Mouse (Mus musculus) liver, postnatal 0 days (tissue): Measurements from ENCODE around the gene Pax8.

ENCODE experiments used
- CTCF ChIP-seq: sonication (generic); IDR thresholded peaks from 2 replicates; pipeline ENCODE4 v1.5.1; 2016; ENCODE audit warnings: antibody characterized with exemption, low read depth
- EP300 ChIP-seq: IDR thresholded peaks from 2 replicates; pipeline ENCODE4 v1.6.1; 2016; ENCODE audit warnings: antibody characterized with exemption, low read depth, mild to moderate bottlenecking

DNA sequence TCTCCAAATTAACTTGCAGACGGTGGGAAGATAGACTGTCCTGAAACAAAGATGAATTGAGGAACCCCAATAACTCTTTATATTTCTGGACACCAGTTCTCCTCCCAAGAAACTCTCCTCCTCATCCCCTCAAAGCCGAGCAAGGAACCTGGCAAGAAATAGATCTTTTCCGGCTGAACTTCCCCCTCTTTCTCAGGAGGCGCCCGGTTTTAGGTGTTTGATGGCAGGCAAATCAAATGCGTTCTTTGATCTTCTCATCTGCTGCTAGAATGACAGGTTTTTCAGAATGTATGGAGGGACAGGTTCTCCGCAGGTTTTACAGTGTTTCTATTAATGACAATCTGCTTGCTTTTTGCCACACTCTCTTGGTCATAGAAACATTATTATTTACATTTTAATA is 3.3 kb downstream of the Pax8 start:
- TF ChIP-seq EP300, result no peak
- no peak for TF ChIP-seq CTCF
